Mouse (Mus musculus) T-helper 2 cell (primary cell): ENCODE results near the gene Ddx28.

Experiments
- in situ Hi-C: fragments of 300-600 bp; cut with MboI, MseI; formaldehyde crosslinking; loops from one replicate; pipeline ENCODE4 v1.15.1; 2025; ENCODE audit warnings: high pct_unique_total_duplicates

The Ddx28 gene

DNA sequence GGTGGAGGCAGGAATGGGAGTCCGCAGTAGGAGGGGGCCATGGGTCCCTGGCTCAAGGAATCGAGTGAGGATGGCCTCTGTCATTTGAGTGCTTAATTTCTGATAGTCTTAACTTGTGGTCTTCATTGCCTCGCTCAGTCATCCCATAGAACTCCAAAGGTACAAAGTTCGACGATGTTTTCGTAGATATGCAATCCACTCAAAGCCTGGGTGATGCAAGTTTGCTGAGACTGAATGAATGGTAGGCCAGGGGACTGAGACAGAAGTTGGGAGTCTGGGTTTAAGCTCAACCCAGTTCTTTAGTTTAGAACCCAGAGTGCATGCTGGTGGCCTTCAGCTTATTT, at the start of gene Ddx28:
Gene Ddx28 (minus strand): TSS at position 240 of the 344 bp plus-strand sequence.
- in situ Hi-C loops, result no loop called here

DNA sequence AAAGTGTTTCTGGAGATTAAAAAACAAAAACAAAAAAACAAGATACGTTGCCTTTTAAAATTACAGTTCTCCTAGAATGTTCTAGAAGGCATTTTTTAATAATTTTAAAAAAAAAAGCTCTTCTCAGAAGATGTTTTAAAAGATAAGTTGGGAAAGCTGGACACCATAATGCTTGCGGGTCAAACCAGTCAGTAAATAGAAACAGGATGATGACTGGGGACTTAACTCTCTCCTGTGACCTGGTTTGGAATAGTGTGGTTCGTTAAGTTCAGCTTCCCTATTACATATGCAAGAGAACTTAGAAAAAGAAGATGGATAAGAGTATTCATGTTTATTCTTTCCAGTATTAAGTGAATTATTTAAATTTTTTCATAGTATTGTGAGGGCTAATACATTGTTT, 48.8 kb upstream of the Ddx28 start:
- in situ Hi-C loops, result loop anchor here (25.0 kb wide), 1 partner anchor 723 kb away; the partner anchor contains the start of genes Fhod1, Lrrc29, Slc9a5 and Tmem208

DNA sequence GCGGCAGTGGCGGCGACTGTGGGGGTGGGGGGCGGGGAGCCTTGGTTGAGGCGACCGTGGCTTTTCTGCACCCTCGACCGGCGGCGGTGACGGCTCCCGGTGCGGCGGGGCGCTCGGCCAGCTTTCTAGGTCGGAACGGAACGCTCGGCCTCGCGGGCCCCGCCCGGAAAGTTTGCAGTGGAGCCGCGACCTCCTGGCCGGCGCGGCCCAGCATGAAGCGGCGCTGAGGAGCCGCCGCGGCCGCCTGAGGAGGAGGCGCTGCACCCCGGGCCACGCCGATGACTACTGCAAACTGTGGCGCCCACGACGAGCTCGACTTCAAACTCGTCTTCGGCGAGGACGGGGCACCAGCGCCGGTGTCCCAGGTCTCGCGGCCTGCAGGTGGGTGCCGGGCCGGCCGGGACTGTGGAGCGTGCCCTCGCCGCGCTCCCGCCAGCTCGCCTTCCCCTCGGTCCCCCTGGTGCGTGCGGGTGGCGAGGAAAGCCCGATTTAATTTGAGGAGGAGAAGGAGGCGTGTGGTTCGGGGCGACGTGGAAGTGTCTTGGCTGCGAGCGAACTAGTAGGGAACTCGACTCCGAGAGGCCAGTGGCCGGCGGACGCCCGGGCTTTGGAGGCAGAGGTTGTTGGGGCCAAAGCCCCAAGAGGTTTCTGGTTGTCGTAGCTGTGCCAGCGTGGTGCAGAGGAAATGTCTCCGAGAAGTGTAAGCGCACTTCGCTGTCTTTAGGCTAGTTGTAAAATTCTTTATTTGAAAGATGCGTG, 48.1 kb upstream of the Ddx28 start:
- in situ Hi-C loops, result loop anchor here (25.0 kb wide), 1 partner anchor 722 kb away; the partner anchor contains the start of genes Fhod1, Lrrc29, Slc9a5 and Tmem208

DNA sequence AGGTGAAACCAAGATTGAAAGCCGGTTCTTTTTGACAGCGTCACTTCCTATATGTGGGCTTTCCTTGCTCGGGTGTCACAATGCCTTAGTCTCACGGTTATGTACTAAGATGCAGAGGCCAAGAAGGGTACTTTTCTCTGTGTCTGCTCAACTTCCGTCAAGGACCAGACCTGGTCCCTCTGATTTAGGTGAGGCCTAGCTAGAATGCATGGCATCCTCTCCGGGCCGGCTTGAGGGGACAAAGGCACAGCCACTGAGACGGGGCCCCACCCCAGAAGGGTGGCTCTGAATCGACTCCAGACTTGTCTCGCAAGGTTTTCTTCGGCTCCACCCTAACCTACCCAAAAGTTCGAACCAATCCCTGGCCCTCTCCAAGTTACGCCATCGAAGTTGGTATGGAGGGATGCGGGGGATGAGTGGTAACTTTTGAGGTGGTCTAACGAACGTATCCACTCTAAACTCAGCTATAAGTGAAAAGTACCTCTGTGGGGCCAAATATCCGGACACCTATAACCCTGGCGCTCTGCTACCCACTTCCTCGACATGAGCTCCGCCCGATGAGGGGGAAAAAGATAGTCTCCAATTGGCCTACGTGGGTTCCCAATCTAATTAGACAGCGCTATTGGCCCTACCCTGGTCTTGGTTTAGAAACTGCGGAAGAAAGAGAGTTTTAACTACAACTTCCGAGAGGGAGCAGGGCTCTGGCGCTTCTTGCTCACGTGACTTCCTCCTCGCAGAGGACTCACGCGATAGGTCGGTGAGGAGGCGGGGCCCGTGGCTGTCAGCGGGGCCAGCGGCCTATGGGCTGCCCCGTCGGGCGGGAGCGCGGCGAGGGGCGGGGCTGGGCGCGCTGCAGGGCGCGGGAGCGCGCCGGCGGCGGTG, 47.3 kb upstream of the Ddx28 start, which contains the start of gene Nfatc3:
Gene Nfatc3 (plus strand): TSS at position 110 of the 882 bp plus-strand sequence.
- in situ Hi-C loops, result loop anchor here (25.0 kb wide), 1 partner anchor 722 kb away; the partner anchor contains the start of genes Fhod1, Lrrc29, Slc9a5 and Tmem208

DNA sequence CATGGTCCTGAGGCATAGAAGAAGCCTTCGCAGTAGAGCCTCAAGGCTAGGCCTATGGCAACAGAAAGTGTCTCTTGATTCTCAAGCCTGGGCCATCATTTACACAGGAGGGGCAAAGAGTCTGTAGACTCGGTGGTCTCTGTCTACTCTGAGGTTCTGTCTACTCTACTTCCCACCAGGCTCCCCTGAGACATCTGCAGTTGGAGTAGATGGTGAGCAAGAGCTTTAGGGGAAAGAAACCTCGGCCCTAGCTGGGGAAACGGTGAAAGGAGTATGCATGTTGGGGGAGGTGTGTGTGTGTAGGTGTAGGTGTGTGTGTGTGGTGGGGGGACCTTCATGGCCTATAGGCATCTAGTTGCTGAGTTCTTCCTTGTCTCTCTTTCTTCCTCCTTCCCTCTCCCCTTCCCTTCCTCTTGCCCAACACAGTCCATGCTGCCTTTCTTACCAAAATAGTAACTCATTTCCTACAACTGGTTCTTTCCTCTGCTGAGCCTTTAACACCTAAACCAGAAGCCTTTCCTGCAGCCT, 44.8 kb upstream of the Ddx28 start:
- in situ Hi-C loops, result loop anchor here (25.0 kb wide), 1 partner anchor 719 kb away; the partner anchor contains the start of genes Fhod1, Lrrc29, Slc9a5 and Tmem208

DNA sequence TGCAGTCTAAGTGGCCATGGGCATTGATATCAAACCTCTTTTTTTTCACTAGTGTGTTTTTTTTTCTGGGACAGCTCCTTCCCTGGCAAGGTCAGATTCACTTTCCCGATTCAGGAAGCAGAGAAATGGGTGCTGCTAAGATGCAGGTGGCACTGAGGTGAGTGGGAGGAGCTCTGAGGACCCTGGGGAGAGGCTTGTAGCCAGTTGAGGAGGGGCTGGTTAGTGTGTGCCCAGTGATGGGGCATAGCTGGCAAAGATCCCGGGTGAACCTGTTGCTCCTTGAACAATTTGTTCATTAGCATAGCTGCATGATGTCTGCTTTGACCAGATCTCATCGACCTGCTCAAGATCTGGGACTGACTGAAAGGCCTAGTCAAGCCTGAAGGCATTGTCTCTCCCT, 43.4 kb upstream of the Ddx28 start:
- in situ Hi-C loops, result loop anchor here (25.0 kb wide), 1 partner anchor 718 kb away; the partner anchor contains the start of genes Fhod1, Lrrc29, Slc9a5 and Tmem208

DNA sequence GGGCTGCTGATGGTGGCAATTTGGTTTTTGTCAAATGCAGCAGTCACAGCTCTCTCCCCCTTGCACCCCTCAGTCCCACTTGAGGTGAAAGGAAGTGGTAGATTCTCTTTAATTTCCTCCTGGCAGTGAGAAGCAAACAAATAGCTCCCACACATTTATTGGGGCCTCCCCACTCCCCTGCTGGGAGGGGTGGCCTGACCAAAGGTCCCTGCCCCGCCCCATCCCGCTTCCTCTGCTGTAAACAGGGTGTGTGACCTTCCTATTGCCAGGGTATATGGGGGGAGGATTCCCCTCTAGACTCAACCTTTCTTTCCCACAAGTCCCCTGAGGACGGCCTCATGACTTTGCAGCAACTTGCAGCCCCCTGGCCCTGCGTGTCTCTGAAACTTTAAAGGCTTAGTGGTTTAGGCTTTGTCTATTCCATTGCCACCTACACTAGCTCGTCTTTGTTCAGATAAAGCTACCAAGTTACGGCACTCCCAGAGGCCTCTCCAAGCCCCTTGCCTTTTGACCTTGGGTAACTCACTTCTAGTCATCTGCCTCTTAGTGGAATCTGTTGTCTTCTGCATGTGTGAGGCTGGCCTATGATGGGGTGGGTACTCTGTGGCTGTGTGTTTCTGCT, 42.6 kb upstream of the Ddx28 start:
- in situ Hi-C loops, result loop anchor here (25.0 kb wide), 1 partner anchor 717 kb away; the partner anchor contains the start of genes Fhod1, Lrrc29, Slc9a5 and Tmem208

DNA sequence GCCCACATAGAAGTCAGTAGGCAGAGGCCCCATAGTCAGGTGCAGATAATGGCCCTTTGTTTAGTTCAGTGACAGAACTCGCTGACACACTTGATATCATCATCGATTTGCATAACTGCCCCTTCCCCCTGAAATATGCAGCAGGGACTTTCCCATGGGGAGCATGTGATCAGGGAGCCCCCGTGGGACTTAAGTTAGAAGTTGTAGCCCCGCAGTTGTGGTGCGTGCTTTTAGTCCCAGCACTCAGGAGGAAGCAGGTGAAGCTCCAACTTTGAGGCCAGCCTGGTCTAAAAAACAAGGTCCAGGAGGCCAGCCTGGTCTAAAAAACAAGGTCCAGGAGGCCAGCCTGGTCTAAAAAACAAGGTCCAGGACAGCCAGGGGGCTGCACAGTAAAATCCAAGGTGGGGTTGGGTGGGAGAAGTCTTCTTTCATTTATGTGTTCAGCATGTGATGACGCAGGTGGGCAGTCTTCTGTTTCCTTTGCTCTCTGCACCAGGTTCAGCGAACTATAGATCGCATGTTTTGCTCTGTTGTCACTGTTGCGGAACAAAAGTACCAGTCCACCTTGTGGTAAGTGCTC, 40.9 kb upstream of the Ddx28 start:
- in situ Hi-C loops, result loop anchor here (25.0 kb wide), 1 partner anchor 715 kb away; the partner anchor contains the start of genes Fhod1, Lrrc29, Slc9a5 and Tmem208

DNA sequence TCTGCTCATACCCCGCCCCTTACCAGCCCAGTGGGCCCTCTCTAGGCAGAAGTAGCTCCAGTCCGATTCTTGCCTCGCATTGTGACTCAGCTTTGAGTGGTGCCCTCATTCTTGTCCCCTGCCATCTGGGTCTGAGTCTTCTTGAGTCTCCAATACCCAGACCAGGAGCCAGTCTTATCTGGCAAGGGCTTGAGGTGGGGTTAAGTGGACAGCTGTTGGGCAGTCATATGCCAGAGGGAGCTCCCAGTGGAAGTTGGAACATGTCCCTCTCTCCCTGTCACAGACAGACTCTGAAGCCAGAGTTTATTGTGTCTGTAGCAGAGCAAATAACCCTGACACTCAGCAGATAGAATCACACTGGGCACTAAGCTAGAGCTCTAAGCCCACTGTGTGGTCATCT, 39.4 kb upstream of the Ddx28 start:
- in situ Hi-C loops, result loop anchor here (25.0 kb wide), 1 partner anchor 714 kb away; the partner anchor contains the start of genes Fhod1, Lrrc29, Slc9a5 and Tmem208

DNA sequence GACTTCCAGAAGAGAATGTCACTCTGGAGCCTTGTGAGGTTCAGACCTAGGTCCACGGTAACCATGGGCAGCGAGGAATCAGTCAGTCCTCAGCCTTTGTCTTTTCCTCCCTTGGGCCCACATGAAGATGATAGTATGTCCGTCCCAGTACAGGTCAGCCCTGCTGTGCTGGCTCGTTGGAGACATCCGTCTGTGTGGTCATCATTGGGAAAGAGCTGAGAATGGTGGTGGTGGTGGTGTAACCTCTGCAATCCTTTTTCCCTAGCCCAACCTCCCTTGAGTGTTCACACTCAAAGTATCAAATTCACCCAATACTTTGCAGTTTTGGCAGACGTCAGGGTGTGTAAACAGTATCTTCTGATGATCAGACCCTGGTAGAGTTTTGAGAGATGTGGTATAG, 38.2 kb upstream of the Ddx28 start:
- in situ Hi-C loops, result loop anchor here (25.0 kb wide), 1 partner anchor 713 kb away; the partner anchor contains the start of genes Fhod1, Lrrc29, Slc9a5 and Tmem208

DNA sequence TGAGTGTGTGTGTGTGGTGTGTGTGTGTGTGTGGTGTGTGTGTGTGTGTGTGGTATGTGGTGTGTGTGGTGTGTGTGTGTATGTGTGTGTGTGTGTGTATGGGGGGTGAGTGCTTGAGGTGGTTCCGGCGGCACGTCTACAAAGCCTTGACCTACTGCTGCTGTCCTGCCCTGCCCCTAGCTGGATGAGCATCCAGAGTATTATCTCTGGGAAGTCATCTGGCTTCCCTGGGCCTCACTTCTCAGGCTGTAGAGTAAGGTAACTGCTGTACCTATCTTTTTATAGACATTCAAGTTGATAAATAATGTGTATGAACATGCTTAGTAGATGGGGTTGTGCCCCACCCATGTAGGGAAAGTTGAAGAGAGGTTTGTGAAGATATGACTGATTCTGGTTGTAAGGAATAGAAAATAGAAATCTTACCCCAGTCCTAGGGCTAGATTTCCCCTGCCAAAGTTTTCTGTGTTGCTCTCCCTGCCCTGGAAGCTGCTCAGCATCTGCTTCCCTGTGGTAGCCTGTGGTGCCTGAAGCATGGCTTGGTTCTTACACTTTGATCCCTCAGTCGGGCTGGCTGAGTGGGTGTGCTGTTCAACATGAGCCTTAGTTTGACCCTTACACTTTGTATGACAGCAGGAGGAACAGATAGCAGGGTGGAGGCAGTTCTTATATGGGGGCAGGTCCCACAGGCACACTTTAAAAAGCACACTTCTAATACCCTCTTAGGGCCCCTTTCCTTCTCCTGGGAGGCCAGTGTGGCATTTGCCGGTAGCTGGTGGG, 36.4 kb upstream of the Ddx28 start:
- in situ Hi-C loops, result no loop called here

DNA sequence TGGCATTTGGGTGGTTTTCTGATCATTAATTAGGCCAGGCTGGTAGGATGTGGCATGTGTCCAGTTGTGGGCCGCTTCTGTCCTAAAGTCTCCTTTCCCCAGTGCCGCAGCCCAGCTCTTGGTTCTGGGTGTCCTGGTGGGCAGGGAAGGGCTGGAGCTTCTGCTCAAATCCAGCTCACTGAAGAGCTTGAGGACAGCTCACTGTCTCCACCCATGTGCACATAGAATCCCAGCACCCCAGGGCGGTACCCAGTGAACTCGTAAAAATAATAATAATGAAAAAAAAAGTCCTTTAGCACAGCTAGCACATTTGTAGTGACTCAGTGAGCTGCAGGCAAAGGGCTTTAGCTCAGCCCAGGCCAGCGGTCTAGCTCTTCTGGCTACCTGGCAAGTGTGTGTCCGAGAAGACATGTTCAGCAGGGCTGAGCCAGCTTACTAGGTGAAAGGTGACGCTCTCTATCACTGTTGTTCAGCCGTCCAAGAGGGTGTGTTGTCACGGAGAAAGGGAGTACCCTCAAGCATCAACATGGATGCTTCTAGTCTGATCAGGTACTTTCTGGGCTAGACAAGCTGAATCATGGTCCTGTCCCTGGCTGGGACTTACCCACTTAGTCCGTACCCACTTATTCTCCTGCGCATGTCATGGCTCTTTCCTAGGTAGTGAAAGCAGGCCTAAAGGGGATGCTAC, 35.3 kb upstream of the Ddx28 start:
- in situ Hi-C loops, result no loop called here

DNA sequence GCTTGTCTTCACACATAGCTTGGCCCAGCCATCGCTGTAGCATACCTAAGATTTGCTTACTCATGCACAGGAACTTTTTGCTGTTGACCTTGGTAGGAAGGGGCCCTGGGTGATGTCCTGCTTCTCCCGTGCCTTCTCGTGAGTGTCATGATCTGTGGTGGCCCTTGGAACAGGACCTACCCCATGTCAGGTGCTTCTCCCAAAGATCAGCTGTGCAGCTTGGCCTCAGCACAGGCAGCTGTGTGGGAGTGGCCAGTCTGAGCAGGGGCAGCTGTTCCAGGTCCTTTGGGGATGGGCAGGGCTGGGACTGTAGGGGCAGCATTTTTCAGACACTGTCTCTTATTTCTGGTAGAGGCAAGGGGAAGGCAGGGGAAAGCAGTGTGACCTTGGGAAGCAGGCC, 32.5 kb upstream of the Ddx28 start:
- in situ Hi-C loops, result no loop called here

DNA sequence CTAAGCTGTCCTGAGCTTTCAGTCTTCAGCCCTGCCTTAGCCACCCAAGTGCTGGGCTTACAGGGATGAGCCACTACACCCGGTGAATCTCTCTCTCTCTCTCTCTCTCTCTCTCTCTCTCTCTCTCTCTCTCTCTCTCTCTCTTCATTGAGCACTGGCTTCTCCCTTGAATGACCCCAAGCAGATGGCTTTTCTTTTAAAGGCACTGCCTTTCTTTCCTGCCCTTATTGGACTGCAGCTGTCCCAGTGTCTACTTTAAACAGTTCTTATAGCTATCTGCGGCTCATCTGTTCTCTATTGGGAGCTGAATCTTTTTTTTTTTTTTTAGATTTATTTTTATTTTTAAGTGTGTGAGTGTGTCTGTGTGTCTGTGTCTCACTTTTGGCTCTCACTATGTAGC, 31.4 kb upstream of the Ddx28 start:
- in situ Hi-C loops, result no loop called here

DNA sequence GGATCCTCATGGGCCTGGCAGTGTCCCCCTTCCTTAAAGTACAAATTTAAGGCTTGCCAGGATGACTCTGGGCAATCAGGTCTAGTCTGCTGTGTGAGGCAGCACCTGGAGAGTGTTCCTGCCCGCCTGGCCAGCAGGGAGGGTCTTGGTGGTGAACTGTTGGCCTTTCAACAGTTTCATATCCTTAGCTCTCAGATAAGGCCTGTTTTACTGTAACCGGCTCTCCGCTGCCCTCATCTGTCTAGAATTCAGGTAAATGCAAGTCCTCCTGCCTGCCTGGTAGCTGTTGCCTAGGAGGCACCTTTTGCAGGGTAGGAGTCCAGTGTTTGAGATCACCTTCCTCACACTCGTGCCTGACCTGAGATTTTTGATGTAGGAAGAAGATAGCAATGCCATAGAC, 28.5 kb upstream of the Ddx28 start:
- in situ Hi-C loops, result no loop called here

DNA sequence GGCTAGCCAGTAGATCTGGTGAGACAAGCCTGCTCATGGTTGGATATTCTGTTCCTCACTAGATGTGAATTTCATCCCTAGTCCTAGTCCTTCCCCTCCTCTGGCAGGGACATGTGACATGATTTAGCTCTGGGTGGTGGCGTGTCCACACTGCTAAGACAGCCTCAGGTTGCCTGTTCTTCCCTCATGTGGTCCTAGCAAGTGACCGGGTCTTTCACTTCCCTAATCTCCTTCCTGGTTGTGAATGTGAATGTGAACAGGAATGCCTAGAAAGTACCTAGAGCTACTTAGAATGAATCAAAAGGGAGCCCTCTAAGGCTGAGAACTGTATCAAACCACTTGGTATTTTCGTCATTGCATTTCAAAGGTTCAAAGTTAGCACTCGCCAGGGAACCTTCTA, 27.9 kb upstream of the Ddx28 start:
- in situ Hi-C loops, result no loop called here

DNA sequence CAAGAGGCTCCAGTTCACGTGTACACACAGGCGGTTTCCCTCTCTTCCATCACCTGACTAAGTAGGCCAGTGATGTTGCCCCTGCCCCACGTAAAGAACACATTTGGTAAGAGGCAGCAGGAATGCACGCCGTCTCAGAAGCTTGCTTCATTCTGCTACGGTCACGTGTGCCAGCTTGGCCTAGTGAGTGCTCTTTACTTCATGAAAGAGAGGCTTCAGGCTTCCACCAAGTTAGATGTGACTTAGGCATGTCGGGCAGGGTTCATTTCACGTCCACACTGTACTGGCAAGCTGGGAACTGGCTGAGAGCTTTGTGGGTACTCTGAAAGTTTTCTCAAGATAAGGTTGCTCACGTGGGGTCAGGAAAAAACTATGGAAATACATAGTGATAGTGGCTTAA, 27.0 kb upstream of the Ddx28 start:
- in situ Hi-C loops, result no loop called here

DNA sequence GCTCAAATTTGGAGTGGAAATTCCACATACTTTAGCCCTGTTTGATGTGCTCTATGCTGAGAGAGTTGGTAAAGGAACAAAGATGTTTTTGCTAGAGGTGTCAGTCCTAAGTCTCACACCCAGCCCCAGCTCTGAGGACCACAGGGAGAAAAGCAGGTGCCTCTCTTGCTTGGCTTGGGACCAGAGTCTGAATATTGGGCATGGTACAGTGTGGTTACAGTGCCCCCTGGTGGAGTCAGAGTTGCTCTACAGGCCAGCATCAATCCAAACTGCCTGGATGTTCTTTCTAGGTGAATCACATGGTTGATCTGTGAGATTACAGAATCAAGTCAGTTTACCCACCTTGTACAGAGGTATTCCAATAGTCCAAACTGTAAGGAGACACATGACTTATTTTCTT, 10.8 kb upstream of the Ddx28 start:
- in situ Hi-C loops, result loop anchor here (5.0 kb wide), 1 partner anchor 35 kb away; no protein-coding TSS in a partner anchor

DNA sequence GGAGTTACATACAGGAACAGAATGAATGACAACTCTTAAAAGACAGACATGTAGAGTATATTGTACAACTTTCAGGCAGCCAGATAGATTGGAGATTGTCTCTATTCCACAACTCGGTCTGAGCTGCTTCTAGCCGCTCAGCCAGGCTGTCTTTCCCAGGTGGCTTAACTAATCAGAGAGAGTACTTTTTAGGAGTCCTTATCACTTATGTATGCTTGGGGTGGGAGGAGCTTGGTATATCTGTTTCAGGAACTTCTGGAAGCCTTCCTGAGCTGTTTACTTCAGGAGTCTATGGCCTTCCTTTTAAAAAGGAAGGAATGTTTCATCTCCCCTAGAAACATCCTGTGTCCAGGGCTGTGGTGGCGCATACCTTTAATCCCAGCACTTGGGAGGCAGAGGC, 6.4 kb upstream of the Ddx28 start:
- in situ Hi-C loops, result no loop called here
